In genomic region chr5:111701634-111702329, GRCm38 (mm10) we compare ENCODE assay signal across 10 mouse cellular contexts. TPM values are rescaled to one million over a fixed set of nuclear protein-coding genes. Genes with fewer than 3 reads are reported as not detected.
DNase-seq lines count a peak whose midpoint lies in the region; ATAC-seq lines count a peak whose summit lies in the region.
"Had no signal": no experiment of that assay in that cellular context is flagged by ENCODE, and none has a peak within 500 bp of the region (broad histone marks: within the 10 kb centered on the region; RNA-seq: fewer than 3 reads in every experiment).

No protein-coding gene starts in this region.

- peaks cover 66% of the 10 kb centered on the region for H3K27me3 ChIP-seq in megakaryocyte, embryonic 14.5 days (replicated peaks)
- peaks cover 13% of the 10 kb centered on the region for H3K27me3 ChIP-seq in liver, embryonic 15.5 days

- no peaks in the 10 kb centered on the region for H3K9me3 ChIP-seq in megakaryocyte, embryonic 14.5 days
- H3K9me3 ChIP-seq in liver, embryonic 15.5 days (replicated peaks): no peaks in the 10 kb centered on the region

- no peaks in the 10 kb centered on the region for H3K36me3 ChIP-seq in megakaryocyte, embryonic 14.5 days (replicated peaks; ENCODE audit: low read length)
- H3K36me3 ChIP-seq in liver, embryonic 15.5 days (replicated peaks): no peaks in the 10 kb centered on the region

- peak overlapping the region; percentile 78 for H3K4me3 ChIP-seq in megakaryocyte, embryonic 14.5 days (replicated peaks)
- H3K4me3 ChIP-seq in liver, embryonic 15.5 days (replicated peaks): no peak overlapping the region

- no peak overlapping the region for H3K27ac ChIP-seq in liver, embryonic 15.5 days (replicated peaks)

- no peak overlapping the region for H3K9ac ChIP-seq in liver, embryonic 15.5 days

- 0 out of 2 replicates have a peak overlapping the region, but pooled peaks have one; percentile 15 for H3K4me2 ChIP-seq in liver, embryonic 15.5 days

- DNase-seq in adrenal gland, postnatal 14 days: peak; percentile 16
- DNase-seq in adrenal gland, postnatal 36 days: no peak
- peak; percentile 5 for DNase-seq in yolk sac, embryonic 10.5 days (ENCODE audit: low spot score)
- no peak for DNase-seq in kidney, adult 11 months
- no peak for DNase-seq in urinary bladder, postnatal 4 days (ENCODE audit: low spot score in 2 of 2)

- WGBS in liver, embryonic 15.5 days (ENCODE audit: insufficient replicate concordance): 9% methylated on average over 29 of the region's 31 CpGs

- H3K4me1 ChIP-seq in megakaryocyte, embryonic 14.5 days: peaks cover 7% of the 10 kb centered on the region; the same call in 1 of the 2 replicates
- 0 out of 2 replicates have a peak, but pooled peaks cover 3% of the 10 kb centered on the region for H3K4me1 ChIP-seq in liver, embryonic 15.5 days (replicated peaks)

- ATAC-seq in megakaryocyte, adult 5-6 weeks (ENCODE audit: poor library complexity, severe bottlenecking): no peak
- ATAC-seq in liver, embryonic 15.5 days (ENCODE audit: insufficient read depth): no peak

RNA-seq across cellular contexts. Expression of gene Gm26897, which starts 31.9 kb away (rescaled TPM):
- not detected in 2 replicates for total RNA-seq in adrenal gland, postnatal 14 days (2021)
- not detected for total RNA-seq in adrenal gland, postnatal 36 days (2021)
- polyA plus RNA-seq in megakaryocyte, embryonic 14.5 days (2012; ENCODE audit: insufficient read depth, low replicate concordance): not detected in 2 replicates
- total RNA-seq in megakaryocyte, adult 5-6 weeks (2015): not detected in 2 replicates
- not detected in 2 replicates for total RNA-seq in megakaryocyte, adult 5-6 weeks (2017)
- polyA plus RNA-seq in liver, embryonic 15.5 days (2015; fragmentation: Nextera tagmentation; extraction: Ambion mirVana): not detected in 2 replicates
- total RNA-seq: layer of hippocampus, postnatal 10 days had no signal
- polyA plus RNA-seq: cortical plate, adult 2 months had no signal

Comparison
In these comparisons a context has a peak if more than half of its experiments do, and no peak if none do; other contexts are left out.
1. DNase-seq: peak in adrenal gland, postnatal 14 days (single experiment) and yolk sac, embryonic 10.5 days (single experiment); none in adrenal gland, postnatal 36 days (0 of 2), kidney, adult 11 months (single experiment) and urinary bladder, postnatal 4 days (0 of 2).